In the genomic region with DNA sequence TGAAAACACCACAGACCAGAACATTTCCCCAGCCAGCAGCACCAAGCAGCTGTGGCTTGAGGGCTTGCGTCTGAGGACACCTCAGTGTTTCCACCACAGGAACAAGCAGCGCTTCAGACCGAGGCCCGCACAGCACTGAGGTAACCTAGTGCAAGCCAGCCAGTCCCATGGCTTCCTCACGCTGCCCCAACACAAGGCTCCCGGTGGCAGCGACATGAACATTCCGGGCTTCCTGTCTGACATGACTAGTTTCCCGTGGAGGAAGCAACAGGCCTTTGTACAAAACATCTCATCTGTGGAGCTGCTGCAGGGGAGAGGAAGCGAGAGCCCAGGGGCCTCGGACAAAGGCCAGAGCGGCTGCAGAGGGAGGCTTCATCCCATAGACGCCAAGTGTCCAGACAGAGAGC, we compare ENCODE assay signal across 8 mouse cellular contexts. TPM values are rescaled to one million over a fixed set of nuclear protein-coding genes. Genes with fewer than 3 reads are reported as not detected.
A peak's percentile ranks its signal among the peaks of the same experiment; 100 is the strongest.
DNase-seq lines count a peak whose midpoint lies in the region; ATAC-seq and TF ChIP-seq lines count a peak whose summit lies in the region.

No protein-coding gene starts in this region.

- TF ChIP-seq CTCF in spleen, adult 2 months (IDR thresholded peaks at IDR 0.05; ENCODE audit: extremely low read depth, insufficient read depth, insufficient read length, insufficient replicate concordance), result no peak

- peak overlapping the region; percentile 4; the same call in 1 of the 2 replicates for H3K27ac ChIP-seq in spleen, adult 2 months (ENCODE audit: insufficient read depth, low read length)
- peak overlapping the region; percentile 86 for H3K27ac ChIP-seq in hindbrain, embryonic 12.5 days
- H3K27ac ChIP-seq in limb, embryonic 15.5 days, result peak overlapping the region; percentile 86
- peak overlapping the region; percentile 59 for H3K27ac ChIP-seq in midbrain, embryonic 16.5 days (ENCODE audit: low read length)

- H3K9ac ChIP-seq in hindbrain, embryonic 12.5 days, result 0 out of 2 replicates have a peak overlapping the region, but pooled peaks have one; percentile 24
- H3K9ac ChIP-seq in limb, embryonic 15.5 days, result no peak overlapping the region
- H3K9ac ChIP-seq in midbrain, embryonic 16.5 days (ENCODE audit: low read depth, low read length), result no peak overlapping the region

- no peak overlapping the region for H3K4me3 ChIP-seq in spleen, adult 2 months (ENCODE audit: extremely low read depth, insufficient read depth, insufficient read length)
- no peak overlapping the region for H3K4me3 ChIP-seq in hindbrain, embryonic 12.5 days
- H3K4me3 ChIP-seq in limb, embryonic 15.5 days, result no peak overlapping the region
- H3K4me3 ChIP-seq in midbrain, embryonic 16.5 days (ENCODE audit: low read depth, low read length), result no peak overlapping the region

- no peak for TF ChIP-seq POLR2A in spleen, adult 2 months (IDR thresholded peaks at IDR 0.05; ENCODE audit: low read depth, low read length)

- WGBS in spleen, adult 2 months, result 23% methylated on average over 13 of the region's 13 CpGs
- 34% methylated on average over 13 of the region's 13 CpGs for WGBS in hindbrain, embryonic 12.5 days
- 51% methylated on average over 13 of the region's 13 CpGs for WGBS in limb, embryonic 15.5 days
- WGBS in midbrain, embryonic 16.5 days, result 30% methylated on average over 13 of the region's 13 CpGs

- peaks cover 6% of the 10 kb centered on the region; the same call in 1 of the 2 replicates for H3K4me1 ChIP-seq in spleen, adult 2 months (ENCODE audit: control insufficient read depth, insufficient read depth, insufficient read length)
- H3K4me1 ChIP-seq in hindbrain, embryonic 12.5 days, result peaks cover 22% of the 10 kb centered on the region
- H3K4me1 ChIP-seq in limb, embryonic 15.5 days, result peaks cover 58% of the 10 kb centered on the region
- H3K4me1 ChIP-seq in midbrain, embryonic 16.5 days (ENCODE audit: control insufficient read depth, insufficient read depth, low read length), result no peaks in the 10 kb centered on the region

- H3K4me2 ChIP-seq in hindbrain, embryonic 12.5 days (replicated peaks), result no peak overlapping the region
- no peak overlapping the region for H3K4me2 ChIP-seq in limb, embryonic 15.5 days
- H3K4me2 ChIP-seq in midbrain, embryonic 16.5 days (ENCODE audit: low read length), result no peak overlapping the region

- no peaks in the 10 kb centered on the region for H3K9me3 ChIP-seq in hindbrain, embryonic 12.5 days (replicated peaks)
- H3K9me3 ChIP-seq in limb, embryonic 15.5 days, result no peaks in the 10 kb centered on the region
- H3K9me3 ChIP-seq in midbrain, embryonic 16.5 days (replicated peaks; ENCODE audit: control insufficient read depth, low read length, poor library complexity, severe bottlenecking), result no peaks in the 10 kb centered on the region

- peak; percentile 31; the same call in 1 of the 2 replicates for ATAC-seq in hindbrain, embryonic 12.5 days (ENCODE audit: low FRiP score)
- no peak for ATAC-seq in limb, embryonic 15.5 days (ENCODE audit: insufficient number of reproducible peaks, low FRiP score, low TSS enrichment, low read depth)
- ATAC-seq in midbrain, embryonic 16.5 days, result no peak
- no peak for ATAC-seq in megakaryocyte-erythroid progenitor cell, adult 5-6 weeks (replicated peaks; ENCODE audit: low FRiP score, low TSS enrichment, poor library complexity, severe bottlenecking)

- no peaks in the 10 kb centered on the region for H3K27me3 ChIP-seq in spleen, adult 2 months (ENCODE audit: control insufficient read depth, insufficient read depth, low read length)
- peaks cover 18% of the 10 kb centered on the region for H3K27me3 ChIP-seq in hindbrain, embryonic 12.5 days
- H3K27me3 ChIP-seq in limb, embryonic 15.5 days, result peaks cover 8% of the 10 kb centered on the region; the same call in 1 of the 2 replicates
- H3K27me3 ChIP-seq in midbrain, embryonic 16.5 days (ENCODE audit: control insufficient read depth, insufficient read depth, low read depth, low read length), result no peaks in the 10 kb centered on the region

- no peak for DNase-seq in spleen, adult 2 months (ENCODE audit: low read depth in 1 of 2, low spot score in 2 of 2)
- DNase-seq in spleen, adult 12 weeks (ENCODE audit: low spot score), result no peak
- DNase-seq in testis, postnatal 14 days (ENCODE audit: low spot score), result no peak
- no peak for DNase-seq in MN1 (ENCODE audit: low spot score)

- H3K36me3 ChIP-seq in spleen, adult 2 months (ENCODE audit: control insufficient read depth, insufficient read depth, low read length), result no peaks in the 10 kb centered on the region
- H3K36me3 ChIP-seq in hindbrain, embryonic 12.5 days, result no peaks in the 10 kb centered on the region
- no peaks in the 10 kb centered on the region for H3K36me3 ChIP-seq in limb, embryonic 15.5 days
- no peaks in the 10 kb centered on the region for H3K36me3 ChIP-seq in midbrain, embryonic 16.5 days (ENCODE audit: control insufficient read depth, insufficient read depth, low read length)

RNA-seq across cellular contexts. Expression of a gene that starts 51.3 kb away (rescaled TPM):
- 1.7 and 2.7 TPM in 2 replicates for polyA plus RNA-seq in spleen, adult 2 months (2012; rRNA removed)
- polyA plus RNA-seq in hindbrain, embryonic 12.5 days (2016; fragmentation: Nextera tagmentation; extraction: Ambion mirVana), result 0.74 and 0.81 TPM in 2 replicates
- 1.0 and 1.8 TPM in 2 replicates for polyA plus RNA-seq in limb, embryonic 15.5 days (2015; fragmentation: Nextera tagmentation; extraction: Ambion mirVana)
- polyA plus RNA-seq in midbrain, embryonic 16.5 days (2015; fragmentation: Nextera tagmentation; extraction: Ambion mirVana), result 0.60 and 2.3 TPM in 2 replicates
- total RNA-seq in megakaryocyte-erythroid progenitor cell, adult 5-6 weeks (2014; fragmentation: Nextera tagmentation), result not detected in 2 replicates
- total RNA-seq in megakaryocyte-erythroid progenitor cell, adult 5-6 weeks (2017), result not detected in 2 replicates

Comparison
In these comparisons a context has a peak if more than half of its experiments do, and no peak if none do; other contexts are left out.
1. H3K27ac ChIP-seq: peak in every context shown above with its lines; median percentile 86 in hindbrain, embryonic 12.5 days; 86 in limb, embryonic 15.5 days; 59 in midbrain, embryonic 16.5 days; 4 in spleen, adult 2 months.